Mouse (Mus musculus): ENCODE data around the gene Rbbp4.

Rbbp4 gene

DNA sequence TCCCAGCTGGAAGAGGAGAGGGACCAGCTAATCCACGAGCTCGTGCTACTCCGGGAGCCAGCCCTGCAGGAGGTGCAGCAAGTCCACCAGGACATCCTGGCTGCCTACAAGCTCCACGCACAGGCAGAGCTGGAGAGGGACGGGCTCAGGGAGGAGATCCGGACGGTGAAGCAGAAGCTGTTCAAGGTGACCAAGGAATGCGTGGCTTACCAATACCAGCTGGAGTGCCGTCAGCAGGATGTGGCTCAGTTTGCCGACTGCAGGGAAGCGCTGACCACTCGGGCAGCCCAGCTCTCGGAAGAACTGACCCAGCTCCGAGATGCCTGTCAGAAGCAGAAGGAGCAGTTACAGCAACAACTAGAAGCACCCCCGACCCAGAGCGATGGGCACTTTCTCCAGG is 41.5 kb downstream of the Rbbp4 start:
- DNase-seq (ENCODE audit: low read depth, low spot score) = no peak

GRCm38 (mm10) chr4:129292831-129293230 is 42.3 kb downstream of the Rbbp4 start:
- DNase-seq (ENCODE audit: low read depth, low spot score) = no peak

GRCm38 (mm10) chr4:129289671-129290070 is 45.5 kb downstream of the Rbbp4 start:
- DNase-seq (ENCODE audit: low read depth, low spot score) = no peak

GRCm38 (mm10) chr4:129288067-129288466 is 47.1 kb downstream of the Rbbp4 start:
- DNase-seq (ENCODE audit: low read depth, low spot score) = peak; percentile 82

- DNase-seq (ENCODE audit: low read depth, low spot score) = peak; percentile 63
These were observed 47.6 kb downstream of the Rbbp4 start, which contains the start of gene Sync for GRCm38 (mm10) chr4:129287472-129287981. Gene Sync, plus strand, starts transcription at chr4:129287617.

- DNase-seq (ENCODE audit: low read depth, low spot score) = peak; percentile 46
These were observed 48.3 kb downstream of the Rbbp4 start for GRCm38 (mm10) chr4:129286683-129287471.

DNA sequence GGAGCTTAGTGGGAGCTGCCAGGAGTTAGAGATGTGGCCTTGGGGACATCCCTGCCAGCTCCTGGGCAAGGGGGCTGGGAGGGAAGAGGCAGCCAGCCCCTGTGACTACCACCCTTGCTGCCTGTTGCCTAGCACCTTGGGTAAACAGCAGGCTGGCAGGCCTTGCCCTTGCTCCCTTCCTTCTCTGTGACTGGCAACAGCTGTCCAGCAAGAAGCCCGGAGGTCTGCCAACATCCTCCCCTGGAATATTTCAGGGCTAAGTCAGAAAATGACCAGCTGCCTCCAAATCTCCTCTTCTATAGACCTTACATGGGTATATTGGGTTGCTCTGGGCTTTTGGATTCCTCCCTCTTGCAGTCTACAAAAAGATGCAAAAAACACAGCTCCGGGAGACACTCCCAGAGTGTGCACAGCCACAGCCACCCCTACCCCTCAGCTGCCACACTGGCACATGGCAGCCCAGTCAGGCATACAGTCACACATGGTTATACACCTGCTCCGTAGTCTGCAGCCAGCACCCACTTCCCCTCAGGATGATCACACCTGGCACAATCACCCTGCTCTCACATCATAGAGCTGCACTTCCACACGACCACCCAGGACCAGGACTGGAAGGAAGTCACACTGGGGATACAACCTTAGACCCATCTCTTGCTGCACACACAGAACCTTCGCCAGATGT is 49.0 kb downstream of the Rbbp4 start:
- DNase-seq (ENCODE audit: low read depth, low spot score) = peak; percentile 37

DNA sequence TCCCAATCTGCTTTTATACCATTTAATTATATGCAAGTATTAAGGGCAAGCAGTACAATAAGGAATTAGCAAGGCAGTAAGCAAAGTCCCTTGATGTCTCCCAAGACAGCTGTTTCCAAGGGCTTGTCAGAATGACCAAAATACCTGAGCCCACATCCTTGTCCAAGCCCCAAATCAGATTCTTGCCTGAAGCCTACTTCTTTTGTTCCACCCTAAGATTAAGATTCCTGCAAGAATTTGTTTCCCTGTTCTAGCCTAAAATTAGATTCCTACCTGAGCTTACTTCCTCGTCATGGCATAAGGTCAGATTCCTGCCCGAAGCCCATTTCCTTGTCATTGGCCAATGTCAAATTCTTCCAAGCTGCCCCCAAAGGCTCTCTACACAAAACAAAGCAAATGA is 50.5 kb downstream of the Rbbp4 start:
- no peak for DNase-seq (ENCODE audit: low read depth, low spot score)

GRCm38 (mm10) chr4:129283226-129283625 is 51.9 kb downstream of the Rbbp4 start:
- no peak for DNase-seq (ENCODE audit: low read depth, low spot score)

DNA sequence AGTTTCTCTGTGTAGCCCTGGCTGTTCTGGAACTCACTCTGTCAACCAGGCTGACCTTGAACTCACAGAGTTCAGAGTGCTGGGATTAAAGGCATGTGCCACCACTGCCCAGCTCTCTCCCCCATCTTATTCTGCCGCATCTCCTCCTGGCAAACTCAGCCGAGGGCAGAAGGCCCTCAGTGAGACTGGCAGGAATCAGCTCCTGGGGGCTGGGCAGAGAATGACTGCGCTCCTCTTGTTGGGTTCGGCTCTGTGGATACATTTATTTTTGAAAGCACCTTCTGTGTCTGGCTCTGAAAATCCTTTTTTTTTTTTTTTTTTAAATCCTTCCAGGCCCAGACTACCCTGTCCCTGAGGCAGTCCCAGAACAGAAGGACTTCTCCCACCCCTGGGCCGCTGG is 52.4 kb downstream of the Rbbp4 start:
- no peak for DNase-seq (ENCODE audit: low read depth, low spot score)

DNA sequence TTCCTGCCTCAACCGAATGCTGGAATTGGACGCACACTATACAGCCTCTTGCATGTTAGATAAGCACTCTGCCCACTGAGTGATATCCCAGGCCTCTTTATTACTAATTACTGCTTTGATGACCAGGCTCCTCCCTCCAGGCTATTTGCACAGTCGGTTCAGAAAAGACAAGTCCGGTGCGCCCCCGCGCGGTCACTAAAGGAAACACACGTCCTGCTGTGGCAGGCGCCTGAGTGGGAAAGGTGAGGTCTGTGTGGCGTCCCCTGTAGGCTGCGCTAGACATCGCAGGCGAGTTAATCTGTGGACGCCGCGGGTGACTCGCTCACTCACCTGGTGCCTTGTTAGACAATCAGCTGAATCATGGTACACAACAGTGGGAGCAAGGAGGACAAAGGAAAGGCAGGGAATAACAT is 58.7 kb downstream of the Rbbp4 start:
- DNase-seq (ENCODE audit: low read depth, low spot score) = peak; percentile 82

GRCm38 (mm10) chr4:129272756-129273046 is 62.5 kb downstream of the Rbbp4 start:
- peak; percentile 45 for DNase-seq (ENCODE audit: low read depth, low spot score)

DNA sequence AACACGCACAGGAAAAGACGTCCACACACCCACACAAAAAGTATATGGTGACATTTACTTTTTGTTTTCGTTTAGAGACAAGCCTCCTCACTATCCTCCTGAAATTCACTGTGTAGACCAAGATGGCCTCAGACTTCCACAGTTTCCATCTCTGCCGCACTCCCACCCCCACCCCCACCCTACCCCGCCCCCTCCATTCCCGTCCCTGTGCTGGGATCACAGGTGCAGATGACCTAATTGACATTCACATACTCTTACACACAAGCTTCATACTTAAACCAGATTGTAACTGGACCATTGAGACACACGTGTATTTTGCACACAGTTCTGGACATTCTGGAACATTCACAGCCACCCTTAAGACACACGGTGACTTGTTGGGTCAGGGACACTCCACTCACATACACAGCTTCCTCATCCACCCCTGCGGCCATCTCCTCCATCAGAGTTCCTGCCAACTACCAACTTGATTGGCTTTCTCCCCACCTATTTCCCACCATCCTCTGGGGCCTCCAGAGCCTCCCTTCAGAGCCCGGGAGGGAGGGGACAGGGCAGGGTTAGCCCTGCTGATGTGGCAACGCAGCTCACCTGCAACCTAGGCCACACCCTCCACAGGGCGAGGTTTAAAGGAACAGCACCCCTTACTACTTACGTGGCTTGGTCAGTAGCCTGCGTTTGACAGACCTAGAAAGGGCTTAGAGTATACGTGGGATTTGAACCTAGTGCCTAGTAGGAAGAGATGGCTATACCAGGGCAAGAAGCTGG is 63.0 kb downstream of the Rbbp4 start:
- DNase-seq (ENCODE audit: low read depth, low spot score) = no peak

- no peak for DNase-seq (ENCODE audit: low read depth, low spot score)
These were observed 66.5 kb downstream of the Rbbp4 start for GRCm38 (mm10) chr4:129268698-129269097.

GRCm38 (mm10) chr4:129266821-129267220 is 68.3 kb downstream of the Rbbp4 start:
- no peak for DNase-seq (ENCODE audit: low read depth, low spot score)

GRCm38 (mm10) chr4:129266191-129266590 is 69.0 kb downstream of the Rbbp4 start:
- DNase-seq (ENCODE audit: low read depth, low spot score) = no peak

DNA sequence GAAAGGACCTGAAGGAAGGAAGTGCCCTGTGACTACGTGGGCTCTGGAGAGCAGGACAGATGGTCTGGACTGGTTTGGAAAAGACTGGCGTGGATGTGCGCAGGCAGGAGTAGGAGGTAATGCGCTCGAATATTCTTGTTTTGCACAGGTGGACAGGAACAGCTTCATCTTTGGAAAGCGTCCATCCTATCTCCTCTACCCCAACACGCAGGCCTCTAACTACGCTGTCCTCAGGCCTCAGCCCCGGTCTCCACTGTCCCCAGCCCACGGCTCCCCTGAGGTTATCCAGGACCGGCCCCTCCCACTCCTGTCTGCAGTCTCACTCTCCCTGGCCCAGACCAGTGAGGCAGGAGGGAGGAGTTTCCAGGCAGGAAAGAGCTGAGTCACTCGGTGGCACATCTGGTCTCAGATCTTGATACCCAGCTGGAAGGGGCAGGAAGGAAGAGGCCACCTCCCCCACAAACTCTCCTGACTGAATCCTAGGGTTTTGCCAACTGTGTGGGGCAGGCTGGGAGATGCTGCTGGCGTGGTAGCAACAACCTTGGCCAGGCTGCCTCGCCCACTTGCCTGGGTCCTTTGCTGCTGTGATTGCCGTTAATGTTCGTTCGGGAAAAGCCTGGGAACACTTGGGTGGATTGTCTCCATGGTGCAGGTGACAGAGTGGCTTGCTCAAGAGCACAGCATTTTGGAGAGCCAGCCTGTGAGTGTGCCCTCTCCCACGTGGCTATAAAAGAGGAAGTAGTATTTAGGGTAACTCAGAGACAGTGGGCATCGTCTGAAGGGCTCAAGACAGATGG is 71.7 kb downstream of the Rbbp4 start:
- DNase-seq (ENCODE audit: low read depth, low spot score) = peak; percentile 45

GRCm38 (mm10) chr4:129261196-129261595 is 74.0 kb downstream of the Rbbp4 start, which contains the start of gene C77080:
Gene C77080, minus strand, starts transcription at chr4:129261404.
- DNase-seq (ENCODE audit: low read depth, low spot score) = no peak

GRCm38 (mm10) chr4:129260678-129261077 is 74.5 kb downstream of the Rbbp4 start:
- no peak for DNase-seq (ENCODE audit: low read depth, low spot score)

GRCm38 (mm10) chr4:129259101-129259500 is 76.1 kb downstream of the Rbbp4 start:
- DNase-seq (ENCODE audit: low read depth, low spot score) = no peak
